Mouse (Mus musculus) frontal cortex, postnatal 25 days (tissue): Measurements from ENCODE around the gene N4bp1.

ENCODE experiments used
- DNase-seq, 2 experiments: peaks; one replicate each; pipeline ENCODE4 v3.0.0; 2022; ENCODE audit warnings: low spot score in 2 of 2

N4bp1 gene

DNA sequence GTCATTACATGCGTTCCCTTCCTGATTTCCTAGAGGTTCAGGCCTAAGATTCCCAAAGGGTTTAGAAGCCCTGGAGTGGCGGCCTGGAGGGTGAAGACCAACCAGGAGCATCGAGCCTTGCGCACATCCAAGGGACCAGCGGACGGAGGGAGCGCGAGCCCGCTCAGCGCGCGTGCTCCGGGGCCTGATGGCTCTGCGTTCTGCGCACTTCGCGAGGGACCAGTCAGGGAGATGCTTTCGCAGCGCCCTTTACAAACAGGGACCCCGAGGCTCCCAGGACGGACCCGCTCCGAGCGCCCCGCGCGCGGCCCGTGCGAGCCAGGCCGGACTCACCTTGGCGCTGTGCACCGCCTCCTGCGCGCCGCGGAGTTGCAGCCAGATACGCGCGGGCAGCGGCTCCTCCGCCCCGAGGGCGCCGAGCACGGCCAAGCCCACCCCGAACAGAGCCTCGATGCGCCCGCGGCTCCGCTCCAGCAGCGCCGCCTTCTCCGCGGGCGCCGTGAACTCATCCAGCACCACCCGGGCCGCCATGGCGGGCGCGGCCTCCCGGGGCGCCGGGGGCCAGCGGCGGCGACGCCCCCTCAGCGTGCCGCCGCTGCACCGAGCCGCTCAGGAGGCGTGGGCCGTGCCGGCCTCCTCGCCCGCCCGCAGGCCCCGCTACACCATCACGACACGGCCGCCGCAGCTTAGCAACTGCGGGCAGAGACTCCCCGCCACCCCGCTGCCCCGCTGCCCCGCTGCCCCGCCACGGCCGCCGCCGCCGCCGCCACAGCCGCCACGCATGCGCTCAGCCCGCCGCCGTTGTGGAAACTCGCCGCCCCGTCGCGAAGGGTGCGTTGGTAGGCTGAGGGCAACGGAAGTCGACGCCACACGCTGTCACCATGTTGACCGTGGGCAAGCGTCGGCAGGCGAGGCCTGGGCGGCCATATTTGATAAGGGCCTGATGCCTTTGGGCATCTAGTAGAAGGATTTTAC is at the start of gene N4bp1:
TSS of gene N4bp1 (minus strand) at position 770 of the 975 bp plus-strand sequence.
- DNase-seq: peak; percentile 72 to 83

GRCm38 (mm10) chr8:86934841-86935240 is 49.8 kb upstream of the N4bp1 start:
- no peak for DNase-seq

GRCm38 (mm10) chr8:86934393-86934792 is 49.3 kb upstream of the N4bp1 start:
- no peak for DNase-seq

DNA sequence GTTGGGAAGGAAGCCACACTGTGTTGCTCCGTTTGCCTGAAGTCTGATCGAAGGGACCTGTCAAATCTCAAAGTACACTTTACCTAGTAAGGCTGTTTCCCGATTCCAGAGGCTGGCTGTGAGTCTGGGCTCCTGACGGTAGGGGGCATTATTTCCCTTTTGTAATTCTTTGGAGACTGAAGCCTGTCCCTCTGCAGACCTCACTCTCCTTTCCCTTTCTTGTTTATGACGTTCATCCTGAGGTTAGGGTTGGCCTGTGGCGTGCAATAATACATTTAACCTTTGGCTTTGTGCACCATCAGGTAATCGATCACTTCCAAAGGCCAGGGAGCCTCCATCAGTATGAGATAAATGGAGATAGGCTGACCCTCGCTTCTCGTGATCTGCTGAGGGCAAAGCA is 48.8 kb upstream of the N4bp1 start:
- peak; percentile 30 to 55 for DNase-seq

GRCm38 (mm10) chr8:86926237-86926636 is 41.2 kb upstream of the N4bp1 start:
- DNase-seq: no peak

DNA sequence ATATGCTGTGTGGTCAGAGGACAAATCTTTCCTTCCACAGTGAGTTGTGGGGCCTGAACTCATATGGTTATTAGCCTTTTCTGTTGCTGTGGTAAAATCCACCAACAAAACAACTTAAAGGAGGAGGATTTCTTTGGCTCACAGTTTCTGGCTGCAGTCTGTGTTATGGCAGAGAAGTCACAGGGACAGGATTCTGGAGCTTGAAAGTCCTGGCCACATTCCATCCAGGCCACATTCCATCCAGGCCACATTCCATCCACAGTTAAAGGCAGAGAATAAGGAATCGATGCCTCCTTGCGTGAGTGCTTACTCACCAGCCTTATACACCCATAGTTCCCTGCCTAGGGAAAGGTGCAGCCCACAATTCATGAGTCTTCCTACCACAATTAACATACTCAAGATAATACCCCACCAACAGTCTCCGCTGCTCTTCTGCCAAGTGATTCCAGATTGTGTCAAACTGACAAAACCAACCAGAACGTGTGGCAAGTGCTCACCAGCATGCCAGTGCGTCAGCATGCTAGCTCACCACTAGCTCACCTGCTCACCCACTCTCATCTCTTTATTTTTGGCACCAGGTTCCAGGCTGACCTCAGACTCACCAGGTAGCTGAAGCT is 38.3 kb upstream of the N4bp1 start:
- DNase-seq: no peak

DNA sequence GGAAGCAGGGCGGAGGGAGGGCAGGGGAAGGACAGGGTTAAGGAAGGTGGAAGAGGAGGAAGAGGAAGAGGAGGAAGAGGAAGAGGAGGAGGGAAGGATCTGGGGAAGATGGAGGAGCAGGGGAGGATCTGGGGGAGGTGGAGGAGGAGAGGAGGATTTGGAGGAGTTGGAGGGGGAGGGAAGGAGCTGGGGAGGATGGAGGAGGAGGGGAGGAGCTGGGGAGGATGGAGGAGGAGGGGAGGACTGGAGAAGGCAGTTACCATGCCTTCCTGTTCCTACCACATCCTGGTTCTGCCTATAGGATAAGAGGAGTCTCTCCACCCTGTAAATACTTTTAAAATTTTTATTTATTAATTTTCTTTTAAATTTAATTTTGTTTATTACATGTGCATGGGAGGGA is 37.6 kb upstream of the N4bp1 start:
- no peak for DNase-seq

DNA sequence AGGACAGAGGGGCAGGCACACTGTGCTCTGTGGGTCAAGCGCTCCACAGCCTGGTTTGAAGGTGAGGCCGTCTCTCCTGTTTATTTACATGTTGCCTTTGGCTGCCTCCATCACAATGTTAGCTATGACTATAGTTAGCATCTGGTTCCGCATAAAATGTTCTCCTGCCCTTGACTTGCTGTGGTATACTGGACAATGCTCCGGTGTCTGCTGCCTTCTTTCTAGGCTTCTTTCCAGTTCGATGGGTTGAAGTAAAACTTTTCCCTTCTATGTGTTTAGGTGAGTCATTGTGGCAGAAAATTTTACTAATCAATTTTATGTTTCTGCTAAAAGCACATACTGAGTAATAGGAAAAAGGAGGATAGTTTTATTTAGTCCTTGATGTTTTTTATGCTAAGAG is 37.1 kb upstream of the N4bp1 start:
- DNase-seq: no peak

DNA sequence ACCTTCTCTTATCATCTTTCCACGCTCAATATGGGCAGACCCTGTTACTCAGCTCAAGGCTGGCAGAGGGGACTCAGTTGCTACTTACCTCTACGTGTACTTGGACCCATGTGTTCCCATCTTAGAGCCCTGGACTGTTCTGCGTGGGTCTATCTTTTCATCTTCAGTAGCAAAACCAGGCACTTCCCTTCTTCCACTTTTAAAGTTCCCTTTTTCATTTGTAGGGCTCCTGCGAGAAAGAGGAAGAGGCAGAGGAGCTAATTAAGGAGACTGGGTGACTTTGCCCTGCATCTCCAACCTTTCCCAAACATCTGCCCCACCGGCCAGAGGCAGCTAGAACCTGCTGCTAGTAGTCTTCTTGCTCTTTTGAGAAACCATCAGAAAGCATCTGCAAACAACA is 35.9 kb upstream of the N4bp1 start:
- no peak for DNase-seq

GRCm38 (mm10) chr8:86920455-86920854 is 35.4 kb upstream of the N4bp1 start:
- DNase-seq: no peak

DNA sequence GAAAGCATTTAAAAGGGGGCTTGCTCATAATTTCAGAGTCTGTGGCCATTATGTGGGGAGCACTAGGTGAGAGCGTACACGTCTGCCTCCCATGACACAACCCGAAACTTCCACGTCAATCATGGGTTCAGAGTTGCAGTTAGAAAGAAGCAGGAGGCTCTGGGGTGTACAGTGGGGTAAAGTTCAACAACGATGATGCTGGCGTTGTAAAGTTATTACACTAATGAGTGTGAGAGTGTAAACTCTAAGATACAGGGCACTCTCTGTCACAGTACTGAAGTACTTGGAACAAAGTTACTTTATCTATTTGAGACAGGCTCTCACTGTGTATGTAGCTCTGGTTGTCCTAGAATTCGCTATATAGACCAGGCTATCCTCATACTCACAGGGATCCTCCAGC is 35.0 kb upstream of the N4bp1 start:
- DNase-seq: no peak

DNA sequence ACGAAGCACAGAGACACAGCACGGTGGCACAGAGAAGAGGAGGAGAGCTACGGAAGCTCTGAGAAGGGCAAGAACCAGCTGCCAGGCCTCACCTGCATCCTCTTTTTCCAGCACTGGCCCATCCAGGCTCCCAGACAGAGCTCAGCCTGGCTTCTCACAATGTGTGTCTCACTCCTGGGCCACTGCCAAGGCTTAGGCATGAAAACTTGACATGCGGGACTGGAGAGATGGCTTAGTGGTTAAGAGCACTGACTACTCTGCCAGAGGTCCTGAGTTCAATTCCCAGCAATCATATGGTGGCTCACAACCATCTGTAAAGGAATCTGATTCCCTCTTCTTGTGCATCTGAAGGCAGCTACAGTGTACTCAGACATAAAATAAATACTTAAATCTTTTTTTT is 34.2 kb upstream of the N4bp1 start:
- no peak for DNase-seq

GRCm38 (mm10) chr8:86918093-86918492 is 33.0 kb upstream of the N4bp1 start:
- DNase-seq: no peak

- DNase-seq: no peak
Measured at GRCm38 (mm10) chr8:86917689-86918088, 32.6 kb upstream of the N4bp1 start.

GRCm38 (mm10) chr8:86916369-86916768 is 31.3 kb upstream of the N4bp1 start:
- DNase-seq: no peak

GRCm38 (mm10) chr8:86911136-86911535 is 26.1 kb upstream of the N4bp1 start:
- DNase-seq: no peak

- DNase-seq: no peak
Measured at GRCm38 (mm10) chr8:86910250-86910649, 25.2 kb upstream of the N4bp1 start.

GRCm38 (mm10) chr8:86908536-86908935 is 23.5 kb upstream of the N4bp1 start:
- peak; percentile 69 to 70 for DNase-seq

DNA sequence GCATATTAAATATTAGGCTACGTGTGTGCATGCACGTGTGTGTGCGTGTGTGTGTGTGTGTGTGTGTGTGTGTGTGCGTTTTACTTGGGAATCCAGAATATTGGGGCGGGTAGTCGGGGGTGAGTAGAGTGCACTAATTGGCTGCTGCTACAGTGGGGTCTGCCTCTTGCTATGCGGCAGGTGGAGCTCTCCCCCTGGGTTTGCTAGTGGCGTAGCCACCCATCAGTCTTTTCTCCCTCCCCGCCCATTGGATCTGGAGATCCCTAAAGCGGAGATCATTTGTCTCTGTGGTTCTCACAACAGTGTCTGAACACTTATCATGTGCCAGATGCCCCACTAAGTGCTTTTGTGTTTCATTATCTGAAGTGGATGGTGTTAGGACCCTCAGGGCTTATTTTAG is 19.9 kb upstream of the N4bp1 start:
- DNase-seq: no peak

- DNase-seq: peak; percentile 82 to 91
Measured at GRCm38 (mm10) chr8:86903104-86903503, 18.0 kb upstream of the N4bp1 start.

DNA sequence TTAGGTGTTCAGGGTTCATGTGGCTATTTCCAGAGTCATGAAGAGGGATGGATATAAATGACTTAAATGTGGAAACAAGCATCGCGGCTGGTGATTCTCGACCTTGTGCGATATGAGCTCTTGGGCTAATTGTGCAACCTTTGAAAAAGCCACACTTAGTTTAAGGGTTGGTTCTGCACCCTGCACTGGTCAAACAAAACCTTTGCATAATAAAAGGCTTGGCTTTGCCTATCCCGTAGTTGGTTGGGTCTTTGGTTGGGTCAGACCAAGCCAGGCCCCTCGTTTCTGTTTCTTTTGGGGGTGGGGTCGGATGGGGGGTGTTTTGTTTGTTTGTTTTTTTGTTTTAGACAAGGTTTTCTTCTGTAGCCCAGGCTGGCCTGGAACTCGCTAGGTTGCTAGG is 17.6 kb upstream of the N4bp1 start:
- no peak for DNase-seq

DNA sequence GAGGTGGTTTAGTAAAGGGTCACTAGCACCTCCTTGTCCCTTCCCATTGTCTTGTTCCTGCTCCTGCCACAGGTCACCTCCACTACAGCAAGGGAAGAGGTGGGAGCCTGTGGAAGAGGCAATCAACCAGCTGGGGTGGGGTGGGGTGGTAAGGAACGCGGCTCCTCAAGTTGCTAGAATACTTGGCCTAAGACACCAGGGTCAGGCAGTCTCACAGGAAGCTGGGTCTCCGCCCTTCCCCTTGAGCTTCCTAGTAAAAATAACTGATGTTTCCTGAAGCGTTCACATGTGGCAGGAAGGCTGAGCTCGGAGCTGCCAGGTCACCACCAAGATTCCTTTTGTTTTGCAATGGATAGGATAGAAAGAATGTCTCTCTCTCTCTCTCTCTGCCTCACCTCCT is 16.9 kb upstream of the N4bp1 start:
- DNase-seq: no peak
